Mouse (Mus musculus): Measurements from ENCODE around the gene Gm49396. TPM values are rescaled to one million over a fixed set of nuclear protein-coding genes. Genes with fewer than 3 reads are reported as not detected.

The Gm49396 gene
- 8.2 and 9.4 TPM in 2 replicates for polyA plus RNA-seq (2012; rRNA removed)

DNA sequence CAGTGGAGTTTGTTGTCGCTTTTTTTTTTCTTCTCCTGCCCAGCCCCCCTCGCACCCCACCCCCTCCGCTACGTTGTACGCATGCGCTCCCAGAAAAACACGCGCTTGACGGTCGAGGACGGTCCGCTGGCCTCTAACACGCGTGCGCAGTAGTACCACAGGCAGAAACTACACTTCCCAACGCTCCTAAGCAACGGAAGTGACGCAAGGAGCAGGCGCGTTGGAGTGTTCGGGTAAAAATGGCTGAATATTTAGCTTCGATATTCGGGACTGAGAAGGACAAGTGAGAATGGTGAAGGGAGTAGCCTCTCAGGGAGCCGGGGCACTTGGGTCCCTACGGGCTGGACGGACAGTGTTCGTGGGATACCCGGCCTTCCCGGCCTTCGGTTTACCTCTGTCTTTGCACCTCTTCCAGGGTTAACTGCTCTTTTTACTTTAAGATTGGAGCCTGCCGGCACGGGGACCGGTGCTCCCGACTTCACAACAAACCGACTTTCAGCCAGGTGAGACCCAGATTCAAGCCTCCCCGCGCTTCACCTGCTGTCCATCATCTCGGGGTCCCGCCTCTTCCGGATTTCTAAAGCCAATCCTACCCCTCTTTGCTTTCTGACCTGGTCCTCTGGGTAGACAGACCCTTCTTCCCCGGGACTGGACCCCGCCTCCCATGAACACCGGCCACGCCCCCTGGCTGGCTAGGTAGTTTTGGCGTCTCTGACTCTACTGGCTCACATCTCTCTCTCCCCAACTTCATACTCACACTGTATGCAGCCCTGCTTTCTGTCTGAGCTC is at the start of gene Gm49396, which contains the start of the genes U2af1l4 and Psenen:
Gene Gm49396, plus strand, starts transcription at position 228 of the 789 bp plus-strand sequence.
Gene U2af1l4, plus strand, starts transcription at position 185 of the 789 bp plus-strand sequence.
Gene Psenen, minus strand, starts transcription at position 511 of the 789 bp plus-strand sequence.
- DNase-seq (ENCODE audit: extremely low spot score in 1 of 2, low spot score in 1 of 2), result peak; percentile 95 to 97

DNA sequence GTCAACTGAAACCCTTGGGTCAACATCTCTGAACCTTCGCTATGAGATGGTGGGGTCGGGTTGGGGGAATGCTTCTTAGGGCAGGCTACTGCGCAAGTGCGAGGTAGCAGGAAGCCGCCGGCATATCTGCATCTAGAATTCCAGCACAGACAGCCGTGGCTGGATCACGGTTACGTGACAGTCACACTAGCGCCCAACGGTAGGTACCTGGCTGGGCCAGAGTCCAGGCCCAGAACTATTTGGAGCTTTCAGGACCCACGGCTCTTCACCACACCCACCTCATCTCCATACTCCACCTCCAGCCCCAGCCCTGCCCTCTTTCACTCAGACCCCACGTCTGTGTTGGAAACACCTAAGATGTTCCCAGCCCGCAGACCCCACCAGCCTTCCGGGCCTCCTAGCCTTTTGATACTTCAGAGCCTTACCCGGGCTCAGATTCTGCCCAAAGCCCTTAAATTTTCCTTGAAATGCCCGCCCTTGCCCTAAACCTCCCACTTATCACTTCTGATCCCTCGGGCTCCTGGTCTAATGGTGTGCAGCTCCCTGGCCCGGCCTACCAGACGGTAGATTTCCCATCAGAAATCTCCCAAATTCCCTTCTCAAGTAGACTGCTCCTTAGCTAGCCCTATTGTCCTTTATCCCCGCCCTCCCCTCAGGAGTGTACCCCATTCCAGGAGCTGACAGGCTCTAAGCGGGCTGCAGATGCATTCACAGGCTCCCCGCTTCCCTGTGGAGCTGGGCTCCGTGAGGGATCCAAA is 48.0 kb upstream of the Gm49396 start:
- no peak for DNase-seq (ENCODE audit: extremely low spot score in 1 of 2, low spot score in 1 of 2)

DNA sequence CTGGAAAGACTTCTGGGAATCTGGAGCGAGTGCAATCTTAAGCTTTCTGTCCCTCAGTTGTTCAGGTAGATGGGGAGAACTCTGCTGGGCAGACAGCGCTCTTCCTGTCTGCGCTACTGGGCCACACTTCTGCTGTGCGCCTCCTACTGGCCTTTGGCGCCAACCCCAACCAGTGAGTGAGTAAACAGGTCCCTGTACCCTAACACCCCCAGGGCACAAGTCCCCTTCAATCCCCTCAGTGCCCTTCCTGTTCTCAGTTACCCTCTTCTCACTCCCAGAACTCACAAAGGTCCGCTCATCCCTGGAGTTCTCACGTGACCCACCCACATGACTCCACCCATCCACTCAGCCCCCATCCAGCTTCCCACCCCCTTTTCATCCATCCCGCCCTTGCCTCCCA is 44.8 kb upstream of the Gm49396 start:
- DNase-seq (ENCODE audit: extremely low spot score in 1 of 2, low spot score in 1 of 2), result no peak

DNA sequence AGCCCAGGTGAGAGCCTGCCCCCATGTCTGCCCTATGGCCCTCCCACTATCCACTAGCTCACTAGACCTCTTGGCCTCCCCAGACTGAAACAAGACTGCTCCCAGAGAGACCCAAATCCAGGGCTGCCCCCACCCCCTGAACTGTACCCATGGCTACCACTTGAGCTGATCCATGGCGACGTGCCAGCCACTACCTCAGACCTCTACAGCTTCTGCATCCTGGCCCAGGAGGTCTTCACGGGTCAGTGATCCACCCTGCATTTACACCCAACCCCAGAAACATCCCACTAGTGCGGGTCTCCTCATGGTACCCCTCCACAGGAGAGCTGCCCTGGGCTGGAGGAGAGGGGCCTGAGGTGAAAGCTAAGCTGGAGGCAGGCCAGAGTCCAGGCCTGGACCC is 42.7 kb upstream of the Gm49396 start:
- no peak for DNase-seq (ENCODE audit: extremely low spot score in 1 of 2, low spot score in 1 of 2)

DNA sequence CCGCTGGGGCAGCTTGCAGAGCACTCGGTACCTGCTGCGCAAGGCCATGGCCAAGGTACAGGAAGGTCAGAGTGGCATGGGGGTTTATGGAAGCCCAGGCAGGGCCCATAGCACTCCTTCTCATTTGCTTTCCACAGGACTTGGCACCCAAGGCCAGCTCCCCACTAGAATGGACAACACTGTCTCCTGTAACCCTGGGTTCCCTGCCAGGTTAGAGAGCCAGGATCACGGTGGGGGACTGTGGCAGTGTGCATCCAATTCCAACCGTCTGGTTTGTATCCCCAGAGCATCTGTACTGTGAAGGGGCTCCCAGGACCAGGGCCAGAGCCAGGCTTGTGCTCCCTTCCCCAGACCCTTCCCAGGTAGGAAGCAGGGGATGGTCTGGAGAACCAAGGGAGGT is 42.3 kb upstream of the Gm49396 start:
- DNase-seq (ENCODE audit: extremely low spot score in 1 of 2, low spot score in 1 of 2), result no peak

DNA sequence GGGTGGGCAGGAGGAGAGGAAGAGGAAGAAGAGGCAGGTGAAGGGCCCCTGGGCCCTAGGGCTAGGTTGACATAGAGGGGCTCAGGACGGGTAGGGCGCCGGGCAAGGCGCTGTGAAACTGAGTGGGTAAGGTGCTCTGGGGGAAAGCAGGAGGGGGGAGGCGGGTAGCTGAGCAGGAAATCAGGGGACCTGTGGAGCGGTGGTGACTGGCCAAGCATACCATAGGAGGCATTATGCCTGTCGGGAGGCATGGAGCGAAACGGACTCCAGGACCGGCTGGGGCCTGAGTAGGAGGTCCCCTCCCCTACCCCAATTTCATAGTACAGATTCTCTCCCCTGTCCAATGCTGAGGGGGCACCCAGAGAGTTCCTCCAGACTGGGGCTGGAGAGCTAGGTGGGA is 40.3 kb upstream of the Gm49396 start:
- DNase-seq (ENCODE audit: extremely low spot score in 1 of 2, low spot score in 1 of 2), result no peak

DNA sequence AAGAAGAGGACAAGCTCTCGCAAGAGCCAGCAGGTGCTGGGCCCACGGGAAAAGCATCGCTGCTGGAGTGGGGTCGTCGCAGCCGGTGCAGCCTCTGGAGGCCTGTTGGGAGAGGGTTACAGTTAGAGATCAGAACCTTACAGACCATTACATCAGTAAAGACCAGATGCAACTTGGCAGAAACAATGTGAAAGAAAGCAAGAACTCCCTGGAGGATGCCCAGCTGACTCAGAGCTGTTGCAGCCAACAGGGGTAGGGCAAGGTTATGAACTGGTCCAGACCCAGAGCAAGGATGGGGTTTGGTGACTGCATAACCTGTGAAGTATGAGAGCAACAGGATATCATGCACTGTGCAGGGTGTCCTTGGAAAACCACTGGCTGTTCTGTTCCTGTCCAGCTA is 38.7 kb upstream of the Gm49396 start:
- no peak for DNase-seq (ENCODE audit: extremely low spot score in 1 of 2, low spot score in 1 of 2)

DNA sequence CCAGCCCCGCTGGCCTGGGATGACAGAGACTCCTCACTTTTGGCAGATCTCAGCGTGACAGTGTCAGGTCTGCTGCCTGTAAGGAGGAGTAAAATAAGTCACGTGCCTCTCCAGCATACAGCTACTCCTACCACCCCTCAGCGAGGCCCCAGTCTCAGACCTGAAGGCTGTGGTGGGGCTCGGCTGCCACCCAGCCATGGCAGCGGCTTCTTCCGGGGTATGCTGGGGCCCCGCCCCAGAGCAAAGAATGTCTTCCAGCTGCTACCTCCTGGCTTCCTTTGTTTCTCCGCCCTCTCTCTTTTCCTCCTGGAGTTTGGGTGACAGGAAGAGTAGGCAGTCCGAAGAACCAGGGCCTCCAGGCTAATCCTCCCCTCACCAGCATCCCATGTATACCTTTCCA is 37.2 kb upstream of the Gm49396 start:
- peak in 1 of 2 experiments; percentile 25 for DNase-seq (ENCODE audit: extremely low spot score in 1 of 2, low spot score in 1 of 2)

DNA sequence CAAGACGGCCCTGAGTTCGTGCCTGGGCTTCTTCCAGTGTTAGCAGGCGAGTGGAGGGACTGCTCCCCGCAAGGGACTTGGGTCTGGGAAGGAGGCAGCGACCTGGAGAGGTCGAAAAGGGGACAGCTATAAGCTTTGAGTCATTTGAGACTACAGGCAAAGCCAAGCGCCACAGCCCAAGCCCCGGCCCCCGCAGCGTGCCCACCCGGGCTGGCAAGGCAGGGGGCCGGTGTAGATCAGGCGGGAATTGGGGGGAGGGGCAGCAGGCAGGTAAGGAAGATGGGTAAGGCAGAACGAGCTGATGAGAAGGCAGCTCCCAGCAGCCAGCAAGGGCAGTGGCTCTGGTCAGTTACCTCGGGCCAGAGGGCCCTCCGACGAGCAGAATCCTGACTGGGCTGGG is 36.7 kb upstream of the Gm49396 start:
- DNase-seq (ENCODE audit: extremely low spot score in 1 of 2, low spot score in 1 of 2), result no peak

DNA sequence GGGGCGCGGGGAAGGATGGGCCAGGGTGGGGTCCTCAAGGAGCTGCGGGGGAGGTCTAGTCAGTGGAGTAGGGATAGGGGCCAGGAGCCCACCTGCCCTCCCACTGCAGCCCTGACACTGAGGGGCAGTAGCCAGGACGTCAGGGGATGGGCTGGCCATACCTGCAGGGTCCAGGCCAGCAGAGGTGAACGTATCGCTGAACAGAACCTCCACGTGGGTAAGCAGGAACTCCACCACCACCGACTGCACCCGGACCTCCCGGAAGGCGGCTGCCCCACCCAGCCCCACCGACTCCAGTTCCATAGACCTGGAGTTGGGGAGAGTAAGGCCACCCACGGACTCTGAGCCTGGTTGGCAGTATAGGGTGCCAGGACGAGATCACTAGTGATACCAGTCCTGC is 36.2 kb upstream of the Gm49396 start:
- DNase-seq (ENCODE audit: extremely low spot score in 1 of 2, low spot score in 1 of 2), result no peak

DNA sequence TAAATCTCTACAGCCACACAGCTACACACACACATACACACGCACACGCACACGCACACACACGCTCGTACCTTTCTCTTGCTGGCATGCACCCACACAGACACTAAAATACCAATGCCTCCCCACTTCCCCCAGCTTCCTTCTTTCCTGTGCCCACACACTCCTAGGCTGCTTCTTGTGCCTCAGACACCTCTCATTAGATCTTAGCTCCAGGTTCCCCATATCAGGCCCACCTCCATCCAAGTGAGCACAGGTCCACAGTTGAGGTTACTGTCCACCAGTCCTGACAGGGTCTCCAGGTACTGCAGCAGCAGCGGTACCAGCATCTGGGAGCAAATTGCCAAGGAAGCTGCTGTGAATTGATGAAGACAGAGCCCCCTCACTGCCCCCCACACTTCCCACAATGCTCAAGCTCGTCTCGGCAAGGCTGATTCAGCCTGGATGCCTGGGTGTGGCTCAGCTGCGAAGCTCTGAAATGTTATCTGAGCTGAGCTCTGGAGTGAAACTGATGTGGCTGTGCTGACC is 31.8 kb upstream of the Gm49396 start:
- DNase-seq (ENCODE audit: extremely low spot score in 1 of 2, low spot score in 1 of 2), result peak; percentile 75 to 83

DNA sequence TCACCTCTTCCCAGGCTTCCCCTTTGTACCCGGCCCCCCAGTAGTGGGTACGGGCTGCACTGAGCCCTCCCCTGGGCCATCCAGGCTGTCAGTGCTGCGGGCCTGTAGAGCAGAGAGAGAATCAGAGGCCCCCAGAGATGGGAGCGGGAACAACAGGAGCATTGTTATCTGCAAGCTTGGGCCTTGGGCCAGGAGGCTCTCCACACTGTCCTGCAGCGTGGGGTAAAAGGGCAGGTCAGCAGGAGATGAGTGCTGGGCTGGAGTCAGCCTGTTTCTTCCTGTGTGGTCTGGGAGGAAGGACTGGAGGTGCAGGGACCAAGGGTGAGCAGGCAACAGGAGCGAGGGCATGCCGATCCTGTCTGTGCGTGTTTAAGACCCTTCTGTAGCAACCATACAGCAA is 30.2 kb upstream of the Gm49396 start:
- no peak for DNase-seq (ENCODE audit: extremely low spot score in 1 of 2, low spot score in 1 of 2)

DNA sequence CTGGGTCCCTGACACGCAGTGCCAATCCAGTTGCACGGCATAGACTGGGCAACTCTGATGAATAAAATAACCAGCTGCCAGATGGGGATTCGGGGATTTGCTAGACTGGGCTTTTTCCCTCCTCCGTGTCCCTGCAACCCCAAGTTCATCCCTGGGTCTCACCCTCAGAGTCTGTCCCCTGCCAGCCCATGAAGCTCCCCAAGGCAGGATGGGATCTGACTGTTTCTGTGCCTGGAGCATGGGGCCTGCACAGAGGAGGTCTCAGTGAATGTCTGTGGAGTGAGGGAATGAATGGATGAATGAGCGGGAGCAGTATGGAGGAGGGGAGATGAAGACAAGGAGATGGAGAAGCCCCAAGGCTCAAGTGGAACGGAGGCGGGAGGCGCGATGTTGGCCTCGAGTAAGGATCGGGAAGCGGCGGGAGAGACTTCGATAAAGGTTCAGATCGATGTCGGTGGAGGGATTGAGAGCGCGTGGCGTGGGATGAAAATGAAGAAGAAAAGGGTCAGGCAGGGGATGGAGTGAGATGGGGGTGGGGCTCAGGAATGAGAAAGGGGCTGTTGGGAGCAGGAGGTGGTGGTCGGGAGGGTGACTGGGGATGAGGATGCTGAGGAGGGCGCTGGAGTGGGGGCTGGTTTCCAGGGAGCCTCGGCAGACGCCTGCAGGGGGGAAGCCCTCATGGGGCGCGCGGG is 29.1 kb upstream of the Gm49396 start:
- DNase-seq (ENCODE audit: extremely low spot score in 1 of 2, low spot score in 1 of 2), result peak in 1 of 2 experiments; percentile 54

DNA sequence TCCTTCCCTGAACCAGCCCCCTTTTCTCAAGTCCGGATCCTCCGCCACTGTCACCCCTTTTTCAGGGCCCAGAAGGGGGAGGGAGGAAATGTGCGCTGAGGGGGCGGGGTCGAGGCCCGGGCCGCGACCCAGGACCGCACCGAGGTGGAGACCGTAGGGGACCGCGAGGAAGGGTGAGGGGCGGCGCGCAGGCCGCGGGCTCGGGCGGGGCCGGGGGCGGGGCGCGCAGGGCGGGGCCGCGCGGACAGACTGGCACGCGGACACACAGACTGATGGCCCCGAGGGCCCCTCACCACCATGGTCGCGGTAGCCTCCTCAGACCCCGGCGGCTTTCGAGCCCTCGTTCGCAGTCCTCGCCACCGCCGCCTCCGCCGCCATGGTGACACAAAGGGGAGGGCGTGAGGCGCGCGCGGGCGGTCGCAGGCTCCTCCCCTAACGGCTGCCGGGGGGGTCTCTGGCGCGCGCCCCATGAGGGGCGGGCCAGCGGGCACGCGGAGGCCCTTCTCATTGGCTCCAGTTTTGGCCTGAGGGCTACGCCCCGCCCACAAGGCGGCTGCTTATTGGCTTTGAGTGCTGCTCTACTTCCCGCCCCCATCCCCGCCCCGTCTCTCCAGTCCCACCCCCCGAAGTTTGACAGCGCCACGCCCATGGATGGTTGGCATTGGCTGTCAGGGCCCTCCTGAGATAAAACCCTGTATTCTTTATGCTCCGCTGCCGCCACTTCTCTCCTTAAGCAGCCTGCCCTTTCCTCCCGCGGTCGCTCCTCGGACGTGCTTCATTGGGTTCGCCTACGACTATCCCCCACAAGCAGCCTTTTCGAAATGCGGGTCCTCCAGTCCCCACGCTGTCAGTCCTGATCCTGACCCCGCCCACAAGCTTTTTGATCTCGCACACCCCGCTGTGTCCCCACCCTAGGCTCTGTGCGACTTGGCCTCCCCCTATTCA is 28.2 kb upstream of the Gm49396 start, which contains the start of gene Arhgap33:
Gene Arhgap33, minus strand, starts transcription at position 428 of the 945 bp plus-strand sequence.
- DNase-seq (ENCODE audit: extremely low spot score in 1 of 2, low spot score in 1 of 2), result peak; percentile 95 to 97

DNA sequence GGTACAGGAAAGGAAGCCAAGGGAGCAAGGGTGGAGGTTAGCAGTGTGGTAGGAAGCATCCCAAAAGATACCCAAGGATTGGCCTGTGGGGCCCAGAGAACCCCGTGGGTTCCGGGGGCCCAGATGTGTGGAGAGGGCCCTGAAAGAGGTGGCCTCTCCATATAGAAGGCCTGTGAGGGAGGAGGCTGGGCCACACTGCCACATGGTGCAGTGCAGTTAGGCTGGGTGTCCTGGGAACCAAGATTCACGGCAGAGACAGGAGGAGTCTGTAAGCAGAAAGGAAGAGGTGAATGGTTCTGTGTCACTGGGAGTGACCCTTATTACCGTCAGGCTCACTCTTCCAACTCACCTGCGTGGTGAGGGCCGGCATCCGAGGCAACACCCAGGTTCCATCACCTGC is 22.6 kb upstream of the Gm49396 start:
- DNase-seq (ENCODE audit: extremely low spot score in 1 of 2, low spot score in 1 of 2), result no peak

DNA sequence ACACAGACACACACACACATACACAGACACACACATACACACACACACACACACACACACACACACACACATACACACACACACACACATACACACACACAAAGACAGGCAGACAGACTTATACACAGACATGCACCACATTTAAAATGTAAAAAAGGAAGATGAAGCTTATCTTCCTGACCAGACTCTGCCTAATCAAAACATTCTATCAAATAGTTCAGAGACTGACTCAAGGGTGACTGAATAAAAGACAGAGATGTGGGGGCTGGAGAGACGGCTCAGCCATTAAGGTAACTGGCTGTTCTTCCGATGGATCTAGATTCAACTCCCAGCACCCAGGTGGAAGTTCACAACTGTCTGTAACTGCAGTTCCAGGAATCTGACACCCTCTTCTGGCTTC is 18.8 kb upstream of the Gm49396 start:
- DNase-seq (ENCODE audit: extremely low spot score in 1 of 2, low spot score in 1 of 2), result no peak

DNA sequence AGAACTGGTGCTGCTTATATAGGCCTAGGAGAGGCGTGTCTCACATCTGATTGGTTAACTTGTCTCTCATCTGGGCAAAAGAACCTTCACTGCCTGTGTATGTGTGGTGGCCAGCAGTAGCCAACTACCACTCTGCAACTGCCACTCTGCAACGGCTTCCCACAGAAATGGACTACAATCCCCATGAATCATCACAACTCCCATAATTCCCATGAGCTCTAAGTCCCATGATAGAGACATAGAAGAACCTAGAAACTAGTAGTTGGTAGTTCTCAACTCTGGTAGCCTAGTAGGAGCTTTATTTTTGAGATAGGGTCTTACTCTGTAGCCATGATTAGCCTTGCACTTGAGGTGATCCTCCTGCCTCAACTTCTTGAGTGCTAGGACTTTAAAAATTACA is 13.3 kb upstream of the Gm49396 start:
- no peak for DNase-seq (ENCODE audit: extremely low spot score in 1 of 2, low spot score in 1 of 2)

DNA sequence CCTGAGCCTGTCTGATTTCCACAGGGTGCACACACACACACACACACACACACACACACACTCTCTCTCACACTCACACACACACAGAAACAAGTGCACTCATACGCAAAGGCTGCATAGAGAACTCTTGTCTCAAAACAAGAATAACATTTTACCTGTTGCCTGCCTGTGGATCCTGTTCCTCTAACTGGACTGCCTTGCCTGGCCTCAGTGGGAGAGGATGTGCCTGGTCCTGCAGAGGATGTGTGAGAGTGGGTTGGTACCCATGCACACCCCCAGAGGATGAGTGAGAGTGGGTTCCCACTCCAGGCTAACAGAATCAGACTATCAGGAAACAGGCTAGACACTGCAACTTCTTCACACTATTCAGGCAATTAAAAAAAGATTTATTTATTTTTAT is 12.5 kb upstream of the Gm49396 start:
- no peak for DNase-seq (ENCODE audit: extremely low spot score in 1 of 2, low spot score in 1 of 2)

DNA sequence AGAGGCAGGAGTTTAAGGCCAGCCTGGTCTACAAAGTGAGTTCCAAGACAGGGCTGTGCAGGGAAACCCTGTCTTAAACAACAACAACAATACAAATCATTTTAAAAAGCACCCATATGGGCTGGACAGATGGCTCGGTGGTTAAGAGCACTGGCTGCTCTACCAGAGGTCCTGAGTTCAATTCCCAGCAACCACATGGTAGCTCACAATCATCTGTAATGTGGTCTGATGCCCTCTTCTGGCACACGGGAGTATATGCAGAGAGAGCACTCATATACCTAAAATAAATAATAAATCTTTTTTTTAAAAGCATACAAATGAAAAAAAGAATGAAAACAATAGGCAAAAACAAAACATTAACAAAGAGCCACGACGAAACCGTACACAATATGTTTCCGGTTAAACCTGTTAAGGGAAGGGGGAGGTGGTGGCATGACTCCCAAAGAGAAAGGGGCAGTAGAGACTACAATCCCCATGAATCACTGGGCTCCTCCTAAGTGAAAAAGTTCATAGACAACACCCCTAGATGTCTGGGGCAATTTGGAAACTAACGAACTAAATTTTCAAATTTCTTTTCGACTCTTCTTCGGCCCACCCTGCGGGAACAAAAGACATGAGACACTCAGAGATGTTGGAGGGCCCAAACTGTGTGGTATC is 11.6 kb upstream of the Gm49396 start:
- DNase-seq (ENCODE audit: extremely low spot score in 1 of 2, low spot score in 1 of 2), result peak in 1 of 2 experiments; percentile 44

Measured in frontal cortex, adult 2 months (tissue).